Mouse (Mus musculus) forebrain, embryonic 12.5 days (tissue): ENCODE results near the gene Bace2. TPM values are rescaled to one million over a fixed set of nuclear protein-coding genes. Genes with fewer than 3 reads are reported as not detected.

Experiments used
- polyA plus RNA-seq: library from polyadenylated mRNA; unstranded; fragments of >200 nt; fragmentation: Nextera tagmentation; extraction: Ambion mirVana; gene quantifications from 2 replicates; pipeline ENCODE4 v1.2.1, GENCODE M21; 2016

Gene Bace2
- polyA plus RNA-seq, 1 experiment from 2014 or later: 1.9 TPM

Other genes with a start within 250 kb of the Bace2 start
- 2.3 and 2.6 TPM in 2 replicates for gene Dscam, start 186.0 kb upstream of the Bace2 start, polyA plus RNA-seq
- gene Mx1, start 106.2 kb downstream of the Bace2 start, polyA plus RNA-seq: 0.12 and 0.46 TPM in 2 replicates
- not detected in 2 replicates for gene Fam3b, start 158.1 kb downstream of the Bace2 start, polyA plus RNA-seq